Mouse (Mus musculus) liver (tissue): ENCODE results near the gene Dcbld1.

Experiments
- DNase-seq: peaks from one replicate; pipeline ENCODE4 v3.0.0-alpha.2; 2020; ENCODE audit warnings: mixed read lengths

Gene Dcbld1

DNA sequence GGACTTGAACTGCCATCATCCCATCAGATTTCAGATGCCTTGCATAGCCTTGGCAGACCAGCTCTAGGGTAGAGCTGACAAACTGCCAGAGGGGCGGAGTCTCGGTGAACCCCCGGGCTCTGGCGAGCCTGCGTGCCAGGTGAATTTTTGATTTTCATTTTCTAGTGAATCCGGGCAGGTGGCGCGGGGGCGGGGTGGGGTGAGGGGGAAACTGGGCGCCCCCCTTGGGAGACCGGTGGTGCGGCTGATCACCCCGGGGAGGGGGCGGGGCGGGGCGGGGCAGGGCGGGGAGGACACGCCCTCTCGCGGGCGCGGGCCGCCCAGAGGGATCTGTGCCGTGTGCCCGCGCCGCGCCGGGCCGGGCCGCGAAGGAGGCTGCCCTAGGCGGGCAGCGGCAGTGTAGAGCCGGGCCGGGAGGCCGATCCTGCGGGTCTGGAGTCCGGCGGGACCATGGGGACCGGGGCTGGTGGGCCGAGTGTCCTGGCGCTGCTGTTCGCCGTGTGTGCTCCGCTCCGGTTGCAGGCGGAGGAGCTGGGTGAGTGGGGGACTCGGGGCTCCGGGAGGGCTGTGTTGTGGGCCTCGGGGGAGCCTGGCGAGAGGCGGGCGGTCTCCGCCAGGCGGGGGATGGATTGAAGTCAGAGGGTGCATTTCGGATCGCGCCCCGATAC is at the start of gene Dcbld1:
Gene Dcbld1, plus strand, starts transcription at position 319 of the 668 bp plus-strand sequence.
- DNase-seq = peak; percentile 75

DNA sequence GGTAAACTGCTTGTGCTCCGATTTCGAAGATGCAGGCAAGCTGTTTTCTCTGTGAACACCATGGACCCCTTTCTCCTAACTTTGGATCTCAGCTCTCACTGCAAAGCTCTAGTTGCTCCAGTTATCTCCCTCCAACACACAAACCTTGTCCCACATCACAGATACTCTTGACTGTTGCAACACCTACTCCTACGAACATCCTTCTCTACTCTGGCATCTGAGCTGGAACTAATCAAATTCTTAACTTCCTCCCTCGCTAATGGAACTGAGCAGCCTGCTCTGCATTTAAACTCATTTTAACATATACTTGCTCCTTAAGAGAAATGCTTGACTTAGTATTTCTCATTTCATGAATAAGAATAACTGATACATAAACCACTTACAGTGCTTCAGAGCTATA is 47.5 kb upstream of the Dcbld1 start:
- DNase-seq = no peak

DNA sequence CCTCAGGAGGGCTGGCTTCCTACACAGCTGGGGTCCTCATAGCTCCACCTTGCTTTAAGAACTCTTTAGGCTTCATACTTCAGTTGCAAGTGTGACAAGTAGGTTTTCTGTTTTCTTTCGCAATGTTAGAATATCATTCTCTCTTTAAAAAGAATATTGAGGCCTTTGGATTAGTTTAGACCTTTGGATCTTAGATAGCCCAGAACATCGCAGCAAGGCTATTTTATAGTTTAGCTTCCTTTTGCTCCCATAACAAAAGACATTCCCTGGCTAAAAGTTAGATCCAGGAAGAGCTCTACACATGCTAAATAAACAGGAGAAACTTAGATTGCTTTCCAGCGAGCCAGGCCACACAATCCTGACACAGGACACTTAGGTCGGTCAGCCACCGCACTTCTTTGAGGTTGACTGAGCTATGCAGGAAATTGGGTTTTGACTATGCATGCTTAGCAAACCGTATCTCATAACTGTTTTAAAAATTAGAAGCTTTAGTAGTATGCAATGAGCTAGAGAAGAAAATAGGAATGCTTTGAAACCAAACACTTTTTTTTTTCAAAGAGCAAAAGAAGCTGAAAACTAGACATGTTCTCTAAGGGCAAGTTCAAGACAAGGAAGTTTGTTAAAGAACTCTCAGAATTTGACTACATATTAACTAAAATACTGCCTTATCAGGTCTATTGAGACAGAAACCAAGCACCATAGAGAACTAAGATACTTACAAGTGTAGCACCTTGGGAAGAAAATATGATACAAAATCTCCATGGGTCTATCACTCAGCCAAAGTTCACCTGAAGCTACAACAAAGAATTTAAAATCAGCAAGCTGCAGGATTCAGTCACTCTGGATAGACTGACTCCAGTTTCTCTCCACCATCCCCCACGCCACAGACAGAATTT is 38.2 kb upstream of the Dcbld1 start, which contains the start of gene Ros1:
Gene Ros1, minus strand, starts transcription at position 288 of the 896 bp plus-strand sequence.
- DNase-seq = no peak

DNA sequence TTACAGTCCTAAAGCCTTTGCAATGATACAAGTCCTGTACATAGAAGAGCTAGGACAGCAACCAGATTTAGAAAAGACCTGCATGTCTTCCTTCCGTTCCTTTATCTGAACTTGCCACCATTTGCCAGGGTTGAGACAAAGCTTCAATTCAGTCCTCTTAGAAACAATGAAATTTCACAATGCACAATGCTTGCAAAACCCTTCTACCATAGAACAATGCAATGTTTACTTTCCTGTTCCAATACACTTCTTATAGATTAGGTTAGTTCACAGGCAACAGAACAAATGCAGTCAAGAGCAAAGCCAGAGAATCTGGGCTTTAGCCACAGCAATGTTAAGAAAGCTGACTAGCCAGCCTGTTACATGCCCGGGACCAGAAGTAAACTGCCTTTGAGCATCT is 29.4 kb upstream of the Dcbld1 start:
- DNase-seq = no peak

DNA sequence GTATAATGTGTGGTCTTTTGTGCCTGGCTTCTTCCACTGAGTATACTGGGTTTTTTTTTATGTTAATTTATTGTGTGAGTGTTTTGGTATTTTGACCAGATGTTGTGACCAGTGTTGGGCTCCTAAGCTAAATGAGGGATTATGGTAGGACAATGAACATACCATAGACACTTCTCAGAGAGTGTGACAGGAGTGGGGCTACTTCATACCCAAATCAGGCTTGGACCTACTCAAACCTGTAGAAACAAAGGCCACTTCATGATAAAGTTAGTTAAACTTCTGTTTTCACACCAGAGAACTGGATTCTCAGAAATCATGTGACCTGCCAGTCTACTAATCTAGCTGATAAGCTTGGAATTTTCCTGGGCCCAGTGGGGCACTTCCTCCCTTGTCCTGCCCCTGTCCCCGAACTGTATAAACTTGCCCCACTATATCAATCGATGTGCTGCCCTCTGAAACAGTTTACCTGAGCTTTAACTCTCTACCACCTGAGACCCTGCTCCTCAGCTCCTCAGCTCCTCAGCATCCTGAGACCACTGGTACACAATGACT is 18.1 kb upstream of the Dcbld1 start:
- DNase-seq = no peak

DNA sequence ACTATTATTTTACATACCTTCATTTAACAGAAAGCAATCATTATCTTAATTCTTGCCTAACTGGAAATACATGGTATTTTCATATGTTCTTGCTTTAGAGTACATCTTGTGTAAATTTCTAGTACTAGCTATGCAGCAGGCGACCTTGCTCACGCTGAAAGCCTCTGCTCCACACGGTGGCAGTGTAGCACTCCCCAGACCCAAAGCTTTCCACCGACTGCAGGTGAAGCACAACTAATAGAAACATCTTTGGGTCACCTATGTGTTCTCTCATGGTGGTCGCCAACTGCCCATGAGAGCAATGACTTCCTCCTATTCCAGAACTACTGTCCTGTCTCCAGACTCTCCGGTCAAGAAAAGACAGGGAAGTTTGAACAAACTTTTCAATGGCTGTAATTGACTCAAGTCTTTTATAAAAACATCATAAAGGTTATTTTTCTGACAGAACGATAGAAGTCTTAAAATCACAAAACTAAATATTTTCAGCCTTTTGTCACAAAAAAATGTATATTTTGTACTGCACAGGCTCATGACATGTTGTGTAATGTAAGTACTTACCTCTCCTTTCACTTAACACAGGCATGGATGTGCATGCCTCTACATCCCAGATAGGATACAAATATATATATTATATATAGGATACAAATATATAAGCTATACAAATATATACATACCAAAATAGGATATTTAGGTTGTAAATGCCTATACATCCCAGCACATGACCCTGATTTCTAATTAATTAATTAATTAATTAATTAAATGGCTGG is 16.4 kb upstream of the Dcbld1 start:
- DNase-seq = peak; percentile 49

DNA sequence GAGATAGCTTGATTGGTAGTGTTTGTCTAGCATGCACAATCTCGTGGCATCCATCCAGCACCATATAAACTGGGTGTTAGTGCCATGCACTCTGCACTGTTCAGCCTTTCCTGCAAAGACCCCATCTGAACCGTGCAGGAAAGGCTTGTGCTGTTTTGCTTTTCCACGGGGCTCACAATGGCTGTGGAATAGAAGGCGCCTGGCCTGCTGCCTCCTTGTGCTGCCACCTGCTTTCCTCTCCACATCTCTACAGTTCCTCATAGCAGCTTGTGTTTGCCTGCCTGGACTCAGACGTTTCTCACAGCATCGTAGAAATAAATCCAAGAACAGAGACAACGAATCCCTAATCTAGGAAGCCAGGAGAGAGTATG is 15.9 kb upstream of the Dcbld1 start:
- no peak for DNase-seq

DNA sequence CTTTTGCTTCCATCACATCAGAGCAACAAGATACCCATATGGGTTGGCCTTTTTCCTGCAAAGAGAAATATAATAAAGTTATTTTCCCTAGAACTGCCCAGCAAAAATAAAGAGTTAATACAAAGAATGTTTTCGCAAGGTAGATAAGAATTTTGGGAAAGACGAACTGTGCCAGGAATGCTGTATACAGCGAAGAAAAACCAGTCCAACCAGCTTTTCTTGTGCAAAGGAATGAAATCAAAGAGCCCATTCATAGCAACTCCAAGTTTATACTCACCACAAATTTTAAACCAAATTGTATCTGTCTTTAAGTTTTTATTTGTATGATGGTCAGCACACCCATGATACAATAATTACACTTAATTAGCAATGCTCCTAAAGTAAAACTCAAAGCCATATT is 13.8 kb upstream of the Dcbld1 start:
- no peak for DNase-seq

DNA sequence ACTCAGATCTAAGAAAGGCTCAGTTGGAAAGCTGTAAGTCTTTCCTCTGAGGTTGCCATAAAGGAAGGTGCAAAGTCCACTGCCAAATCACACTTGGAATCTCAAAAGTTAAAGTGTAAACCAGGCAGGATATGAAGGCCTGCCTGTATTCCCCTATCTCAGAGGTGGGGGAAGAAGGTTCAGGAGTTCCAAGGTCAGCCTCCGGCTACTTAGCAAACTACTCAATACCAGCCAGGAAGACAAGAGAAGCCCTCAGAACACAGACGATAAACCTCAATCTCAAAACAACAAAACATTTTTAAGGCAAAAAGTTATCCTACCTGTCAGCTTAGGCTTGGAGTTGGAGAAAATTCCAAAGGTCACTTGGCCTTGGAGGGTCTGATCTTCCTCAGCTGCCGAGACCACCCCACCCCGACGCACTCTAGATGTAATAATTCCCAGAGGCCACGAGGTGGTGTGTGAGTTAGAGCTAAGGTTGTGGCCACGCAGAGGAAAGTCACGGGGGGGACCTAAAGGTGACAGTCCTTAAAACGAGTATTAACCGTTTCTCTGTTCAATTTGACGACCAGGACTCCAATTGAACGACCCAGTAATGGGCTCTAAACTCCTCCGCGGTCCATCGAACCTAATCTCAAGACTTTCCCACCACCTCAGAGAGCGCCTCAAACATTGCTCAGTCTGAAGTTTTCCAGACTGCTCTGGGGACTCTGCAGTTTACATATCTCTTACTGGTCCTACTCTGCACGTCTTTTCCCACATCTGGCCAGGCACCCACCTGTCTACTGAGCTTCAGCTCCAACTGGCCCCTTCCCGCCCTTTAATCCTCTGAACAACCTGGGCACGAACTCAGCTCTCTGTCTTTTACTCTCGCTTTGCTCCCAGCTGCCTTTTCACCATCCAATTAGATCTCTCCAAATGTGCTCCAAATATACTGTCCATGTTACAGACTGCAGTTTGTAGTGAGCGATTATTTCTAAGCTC is 933 bp upstream of the Dcbld1 start:
- peak; percentile 7 for DNase-seq

DNA sequence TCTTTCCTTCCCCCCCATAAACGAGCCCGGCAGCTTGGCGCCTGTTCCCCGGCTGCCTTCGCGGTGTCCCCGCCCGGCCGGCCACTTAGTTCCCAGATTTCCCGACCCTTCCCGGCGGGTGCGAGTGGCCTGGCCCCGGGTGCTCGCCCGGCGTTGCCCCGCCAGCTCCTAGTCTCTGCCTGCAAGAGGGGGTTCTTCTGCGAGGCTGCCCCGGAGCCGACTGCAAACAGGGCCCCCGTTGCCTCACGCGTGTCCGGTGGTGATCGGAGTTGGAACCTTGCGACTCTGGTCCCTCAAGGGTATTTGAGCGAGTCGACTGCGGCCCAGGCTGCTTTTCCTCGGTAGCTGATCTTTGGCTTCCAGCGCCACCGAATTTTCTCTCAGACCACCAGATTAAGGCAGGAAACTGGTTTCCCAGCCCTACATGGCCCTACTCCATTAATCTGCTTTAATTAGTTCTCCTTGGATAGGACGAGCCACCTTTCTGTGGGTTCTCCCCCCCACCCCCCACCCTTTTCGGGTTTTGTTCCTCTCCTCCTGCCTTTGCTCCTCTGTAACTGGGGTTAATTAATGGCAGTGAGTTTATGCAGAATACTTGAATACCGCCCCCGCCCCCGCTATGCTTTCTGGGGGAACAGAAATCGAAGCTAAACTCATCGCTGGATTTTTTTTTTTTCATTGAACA is 692 bp downstream of the Dcbld1 start:
- DNase-seq = peak; percentile 26

DNA sequence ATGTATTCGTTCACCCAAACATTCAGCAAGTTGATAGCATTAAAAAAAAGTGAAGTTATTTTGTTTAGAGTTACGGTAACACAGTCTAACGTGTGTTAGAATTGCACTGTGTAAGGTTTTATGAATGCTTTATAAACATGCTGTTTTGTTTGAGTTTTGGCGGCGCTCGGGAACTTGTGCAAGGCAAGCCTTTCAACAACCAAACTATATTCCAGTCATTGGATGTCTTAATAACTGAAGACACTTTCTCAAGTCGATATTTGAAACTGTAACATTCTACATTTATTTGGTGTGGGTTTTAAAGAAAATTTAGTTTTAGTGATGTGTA is 1.2 kb downstream of the Dcbld1 start:
- no peak for DNase-seq

DNA sequence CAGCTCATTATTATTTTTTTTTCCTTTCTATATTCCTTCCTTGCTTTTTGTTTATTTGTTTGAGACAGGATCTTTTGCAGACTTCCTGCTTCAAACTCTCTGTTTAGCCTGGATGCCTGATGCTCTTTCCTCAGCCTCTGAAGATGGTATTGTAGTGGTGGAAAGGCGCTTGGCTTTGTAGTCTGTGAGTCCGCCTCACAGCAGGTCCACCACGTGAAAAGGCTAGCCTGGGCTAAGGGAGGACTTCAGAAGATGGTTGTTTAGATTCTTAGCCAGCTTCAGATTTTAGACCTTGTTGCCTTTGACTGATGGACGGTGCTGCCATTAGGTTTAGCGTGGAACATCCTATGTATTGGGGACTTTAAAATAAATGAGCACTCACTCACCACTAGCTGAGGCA is 2.0 kb downstream of the Dcbld1 start:
- DNase-seq = no peak

DNA sequence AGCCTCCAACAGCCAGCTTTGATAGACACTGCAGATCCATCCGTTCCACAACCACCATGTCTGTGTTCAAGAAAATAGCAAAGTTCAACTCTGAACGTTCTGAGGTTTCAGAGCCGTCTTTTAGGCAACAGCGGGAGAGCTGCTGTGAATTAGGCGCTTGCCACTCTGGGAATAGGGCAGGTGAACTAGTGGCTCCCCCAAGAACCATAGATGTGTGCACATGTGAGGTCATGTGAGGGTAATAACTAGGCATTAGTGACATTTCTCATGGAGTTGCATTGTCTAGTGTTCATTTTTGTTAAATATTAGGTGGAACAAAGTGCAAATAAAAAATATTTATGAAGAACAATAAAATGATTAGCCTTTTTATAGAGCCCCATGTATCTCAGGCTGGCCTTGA is 8.6 kb downstream of the Dcbld1 start:
- DNase-seq = no peak

DNA sequence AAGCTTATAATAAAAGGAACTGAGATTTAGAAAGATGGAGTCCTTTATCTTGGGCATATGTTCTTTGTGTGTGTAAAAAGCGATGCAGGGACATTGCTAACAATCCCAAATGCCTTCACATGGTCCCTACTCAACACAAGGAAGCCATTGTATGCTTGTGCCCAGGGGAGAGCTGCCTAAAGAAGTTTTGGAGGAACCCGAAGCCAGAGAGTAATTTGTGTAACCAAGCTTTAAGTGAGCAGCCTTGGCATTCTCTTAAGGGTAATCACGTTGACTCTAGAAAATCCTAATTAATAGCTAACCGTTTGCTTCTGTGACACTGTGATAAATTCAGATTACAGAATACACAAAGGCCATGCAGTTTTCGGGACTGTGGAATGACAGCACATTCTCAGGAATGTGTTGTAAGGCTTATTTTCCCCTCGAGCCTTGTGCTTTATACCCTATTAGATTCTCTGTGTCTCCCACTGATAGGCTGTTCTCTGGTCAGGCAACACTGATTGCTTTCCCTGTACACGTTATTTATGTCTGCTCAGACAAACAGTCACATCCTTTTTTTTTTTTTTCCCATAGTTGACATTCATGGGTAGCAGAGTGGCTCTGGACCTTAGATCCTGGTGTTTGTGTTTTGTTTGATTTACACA is 9.4 kb downstream of the Dcbld1 start:
- DNase-seq = no peak

DNA sequence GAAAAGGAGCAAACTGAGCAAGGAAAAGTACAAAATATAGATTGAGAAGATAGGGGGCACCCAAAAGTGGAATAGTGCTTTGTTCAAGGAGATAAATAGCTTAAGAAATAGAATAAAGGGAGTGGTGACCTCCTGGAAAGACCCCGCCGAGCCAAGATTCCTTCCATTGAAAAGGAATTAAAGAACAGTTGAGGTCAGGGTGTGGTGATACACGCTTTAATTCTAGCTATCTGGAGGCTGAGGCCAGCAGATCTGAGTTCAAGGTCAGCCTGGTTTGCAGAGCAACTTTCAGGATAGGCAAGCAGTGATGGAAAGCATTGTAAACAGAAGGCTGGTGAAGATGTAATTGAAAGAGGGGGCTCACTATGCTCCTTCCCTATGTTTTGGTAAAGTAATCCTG is 12.8 kb downstream of the Dcbld1 start:
- DNase-seq = no peak

DNA sequence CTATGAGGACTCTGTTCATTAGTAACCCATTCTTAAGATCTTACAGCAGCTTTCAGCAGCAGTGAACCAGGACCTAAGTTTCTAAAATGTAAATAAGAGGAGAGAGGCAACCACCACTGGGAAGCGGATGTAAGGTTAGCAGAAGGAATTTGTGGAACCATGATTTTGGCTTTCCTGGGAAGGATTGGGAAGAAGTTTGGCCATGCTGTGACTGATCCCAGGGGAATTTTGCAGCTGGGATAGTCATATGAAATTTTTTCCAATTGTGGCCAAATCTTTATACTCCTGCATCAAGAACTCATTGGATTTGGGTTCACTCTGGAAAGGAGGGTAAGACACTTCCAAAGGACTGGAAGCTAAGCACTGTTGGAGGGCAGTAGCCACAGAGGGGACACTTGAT is 18.8 kb downstream of the Dcbld1 start:
- DNase-seq = no peak

DNA sequence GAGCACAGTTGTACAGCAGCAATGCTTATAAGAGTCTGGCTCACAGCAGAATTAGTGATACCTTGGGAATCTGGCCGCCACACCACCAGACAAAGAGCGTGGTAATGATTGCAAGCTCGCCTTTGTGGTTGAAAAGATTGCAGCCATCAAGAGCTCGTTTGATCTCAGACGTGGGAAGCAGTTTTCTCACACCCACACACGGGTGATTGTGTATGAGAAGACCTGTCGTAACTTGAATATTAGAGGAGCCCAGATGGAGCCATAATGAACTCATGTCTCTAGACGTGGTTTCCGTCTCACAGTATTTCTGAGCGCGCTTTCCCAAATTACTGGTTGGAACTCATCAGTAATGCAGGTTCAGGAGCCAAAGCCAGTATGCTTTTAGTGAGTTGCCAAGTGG is 20.0 kb downstream of the Dcbld1 start:
- DNase-seq = no peak

DNA sequence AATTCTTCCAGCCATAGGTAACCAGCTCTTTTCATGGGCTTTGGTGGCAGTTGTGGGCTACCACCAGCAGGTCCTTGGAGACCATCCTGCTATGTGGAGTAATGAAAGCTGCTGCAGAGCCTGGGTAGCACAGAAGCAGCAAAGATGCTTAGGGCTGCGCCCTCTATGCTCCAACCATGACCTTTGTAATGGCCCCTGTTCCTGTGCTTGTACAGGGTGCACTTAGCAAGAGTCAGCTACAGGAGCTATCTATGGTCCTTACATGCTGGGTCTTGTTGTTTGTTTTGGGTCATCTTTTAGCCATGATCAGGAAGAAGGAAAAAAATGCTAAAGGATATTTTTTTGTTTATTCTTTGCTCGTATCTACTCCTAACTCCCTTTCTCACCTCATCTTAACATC is 24.3 kb downstream of the Dcbld1 start:
- no peak for DNase-seq

DNA sequence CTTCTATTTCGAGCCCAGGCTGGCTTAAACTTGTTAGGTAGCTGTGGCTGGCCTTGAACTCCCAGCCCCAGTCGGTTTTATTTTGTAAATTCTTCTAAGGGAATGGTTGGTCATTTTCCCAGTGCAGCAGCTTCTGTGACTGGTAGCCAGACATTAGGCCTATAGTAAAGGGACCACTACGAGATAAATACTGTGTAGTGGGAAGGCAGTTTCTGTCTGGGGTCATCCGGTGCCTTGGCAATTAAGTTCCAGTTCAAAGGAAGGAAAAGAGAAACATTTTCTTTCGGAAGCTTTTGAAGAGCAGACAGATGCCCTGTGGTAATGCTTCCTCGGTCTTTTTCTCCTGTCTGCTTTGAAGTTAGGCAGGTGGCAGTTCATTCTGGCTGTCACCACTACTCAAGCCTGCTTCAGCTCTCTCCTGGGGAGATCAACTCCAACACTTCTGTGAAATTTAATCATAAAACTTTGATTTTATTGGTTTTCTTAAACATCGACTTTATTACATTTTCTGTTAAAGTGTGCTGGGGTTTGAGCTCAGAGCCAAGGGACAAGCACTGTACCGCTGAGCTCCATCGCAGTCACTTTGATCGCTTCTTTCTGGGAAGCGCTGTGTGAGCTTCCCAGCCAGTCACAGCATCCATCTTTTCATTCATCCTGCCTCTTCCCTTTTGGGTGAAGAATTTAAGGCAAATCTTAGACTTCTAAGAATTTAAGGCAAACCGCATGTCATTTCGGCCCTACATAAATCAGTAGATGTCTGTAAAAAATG is 24.9 kb downstream of the Dcbld1 start:
- no peak for DNase-seq

DNA sequence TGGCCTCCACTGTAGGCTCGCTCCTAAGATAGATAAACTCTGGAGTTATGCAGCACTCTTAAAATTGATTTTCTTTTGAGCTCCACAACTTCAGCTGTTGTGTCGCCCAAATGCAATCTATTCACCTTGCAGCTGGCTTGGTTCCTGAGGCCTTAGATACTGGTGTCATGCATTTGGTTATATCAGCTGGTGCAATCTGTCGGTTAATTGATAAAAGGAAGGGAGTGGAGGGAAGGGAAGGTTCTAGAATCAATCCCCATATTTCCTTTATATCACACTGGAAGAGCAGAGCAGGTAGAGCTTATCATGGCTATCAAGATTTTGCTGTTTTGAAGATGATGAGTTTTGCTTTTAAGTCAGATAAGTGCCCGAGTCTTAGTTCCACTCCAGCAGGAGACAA is 26.8 kb downstream of the Dcbld1 start:
- no peak for DNase-seq
